Mouse (Mus musculus) adrenal gland, adult (tissue): ENCODE measurements at regions not wholly inside any gene's neighbourhood (a gene's known extent, or its start where the extent isn't known, plus 50 kb on each side); places are given as distances from the start of the nearest gene placed in this dataset.

Experiments
- DNase-seq, 2 experiments: peaks; one replicate each; pipeline ENCODE4 v3.0.0; 2022 to 2023; ENCODE audit warnings: low spot score in 1 of 2; ENCODE audit not compliant: inconsistent age in 2 of 2

GRCm38 (mm10) chr17:88336140-88336769 lies 104.3 kb upstream of the Foxn2 start:
- DNase-seq = peak in 1 of 2 experiments; percentile 54

- DNase-seq = no peak
These were observed 102.7 kb upstream of the Foxn2 start for GRCm38 (mm10) chr17:88337649-88338404.

DNA sequence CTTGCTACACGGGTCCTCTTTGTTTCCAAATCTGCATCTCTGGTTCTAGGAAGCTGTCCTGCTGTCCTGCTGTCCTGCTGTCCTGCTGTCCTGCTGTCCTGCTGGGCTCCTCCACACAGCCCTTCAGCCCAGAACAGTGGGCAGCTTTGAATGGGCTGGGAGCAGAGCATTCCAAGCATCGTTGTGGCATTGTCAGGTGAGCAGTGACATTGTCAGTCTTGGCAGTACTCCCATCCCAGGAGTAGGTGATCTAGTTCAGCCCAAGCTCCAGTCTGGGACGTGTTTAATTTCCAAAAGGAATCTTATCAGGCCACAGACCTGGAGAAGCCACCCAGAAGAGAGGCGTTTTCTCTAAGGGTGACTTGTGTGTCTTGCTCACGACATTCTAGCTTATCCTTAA lies 99.4 kb upstream of the Foxn2 start:
- DNase-seq = no peak

- DNase-seq = no peak
These were observed 98.9 kb upstream of the Foxn2 start for GRCm38 (mm10) chr17:88341599-88341998.

GRCm38 (mm10) chr17:88343091-88343783 lies 97.3 kb upstream of the Foxn2 start:
- no peak for DNase-seq

DNA sequence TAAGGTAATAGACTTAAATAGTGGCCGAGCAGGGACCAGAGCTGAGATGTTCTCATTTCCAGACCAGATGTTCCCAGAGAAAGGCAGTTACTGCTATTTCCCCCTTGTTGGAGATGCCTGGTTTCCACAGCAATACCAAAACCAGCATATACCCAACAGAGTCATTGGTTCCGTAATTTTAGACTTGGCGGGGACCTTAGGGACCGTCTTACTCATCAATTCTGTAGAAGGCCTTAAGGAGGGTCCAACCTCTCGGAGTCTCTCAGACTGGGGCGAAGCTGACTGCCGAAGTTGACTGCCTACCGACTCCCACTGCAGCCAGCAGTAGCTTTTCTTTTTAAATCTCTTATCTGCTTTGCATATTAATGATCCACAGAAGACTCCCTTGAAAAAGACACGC lies 95.1 kb upstream of the Foxn2 start:
- DNase-seq = no peak

DNA sequence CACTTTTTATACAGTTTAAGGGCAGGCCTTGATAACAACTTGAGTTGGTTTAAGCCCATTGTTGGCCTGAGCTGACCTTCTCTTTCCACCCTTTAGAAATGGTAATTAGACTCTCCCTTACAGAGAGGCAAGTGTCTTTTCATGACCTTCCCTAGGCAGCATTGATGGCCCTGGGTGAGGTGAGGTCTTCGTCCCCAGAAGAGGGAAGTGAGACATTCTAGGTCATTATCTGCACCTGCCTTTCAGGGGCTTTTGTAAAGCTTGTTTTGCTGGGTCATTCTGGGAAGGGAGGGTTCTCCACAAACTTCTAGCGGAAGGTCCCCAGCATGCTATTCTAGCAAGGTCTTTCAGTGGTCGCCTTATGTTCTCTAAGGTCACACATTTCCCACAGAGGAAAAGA lies 93.6 kb upstream of the Foxn2 start:
- no peak for DNase-seq

DNA sequence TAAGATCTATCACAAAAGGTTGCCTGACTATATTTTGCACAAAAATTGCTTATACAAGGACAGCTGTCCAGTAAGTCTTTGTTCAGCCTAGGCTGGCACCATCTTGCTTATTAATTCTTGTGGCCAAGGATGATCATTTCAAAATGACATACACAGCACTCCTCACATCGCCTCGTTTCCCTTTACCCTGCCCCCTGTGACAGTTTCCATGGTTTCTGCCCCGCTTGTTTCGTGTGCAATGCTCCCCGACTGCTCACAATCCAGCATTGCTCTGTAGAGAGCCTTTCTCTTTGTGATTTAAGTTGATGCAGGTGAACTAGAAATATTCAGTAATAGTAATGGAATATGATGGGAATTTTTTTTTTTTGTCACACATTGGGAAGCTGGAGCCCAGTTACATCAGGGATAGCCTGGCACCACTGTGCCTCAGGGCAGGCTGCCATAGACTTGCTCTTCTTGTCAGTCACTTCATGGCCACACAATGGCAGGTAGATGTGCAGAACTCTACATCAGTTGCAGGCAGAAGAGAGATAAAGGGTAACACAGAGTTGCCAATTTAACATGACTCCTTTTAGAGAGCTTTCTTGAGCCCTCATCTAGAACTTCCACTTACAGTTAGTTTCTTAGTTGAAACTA lies 90.6 kb upstream of the Foxn2 start:
- DNase-seq = no peak

DNA sequence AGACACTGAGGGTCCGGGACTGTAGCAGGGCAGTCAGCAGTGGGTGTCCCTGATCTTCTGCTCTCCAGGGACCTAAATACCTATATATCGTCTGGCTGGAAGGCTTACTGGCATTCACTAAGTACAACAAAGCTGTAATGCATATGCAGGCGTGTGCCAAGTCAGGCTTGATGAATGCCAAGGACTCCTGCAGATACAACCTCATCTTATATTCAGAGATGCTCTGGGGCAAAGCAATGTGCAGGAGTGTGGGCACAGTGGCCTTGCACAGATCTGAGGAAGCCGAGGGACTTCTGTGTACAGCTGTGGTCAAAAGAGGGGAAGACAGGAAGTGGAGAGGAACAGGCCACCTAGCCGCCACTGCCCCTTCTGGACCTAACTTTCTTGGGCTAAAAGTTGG lies 89.5 kb upstream of the Foxn2 start:
- no peak for DNase-seq

DNA sequence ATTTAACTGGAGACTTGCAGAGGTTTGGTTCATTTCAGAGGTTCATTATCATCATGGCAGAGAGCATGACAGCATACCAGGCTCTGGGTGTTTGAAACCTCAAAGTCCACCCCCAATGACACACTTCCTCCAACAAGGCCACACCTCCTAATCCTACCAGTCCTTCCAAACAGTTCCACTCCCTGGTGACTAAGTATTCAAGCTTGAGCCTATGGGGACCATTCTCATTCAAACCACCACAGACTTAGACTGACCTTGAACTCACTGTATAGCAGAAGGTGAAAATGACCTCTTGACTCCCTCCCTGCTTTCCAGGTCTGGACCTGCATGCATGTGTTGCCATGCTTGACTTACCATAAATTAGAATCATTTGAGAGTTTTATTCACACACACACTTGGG lies 87.6 kb upstream of the Foxn2 start:
- no peak for DNase-seq

DNA sequence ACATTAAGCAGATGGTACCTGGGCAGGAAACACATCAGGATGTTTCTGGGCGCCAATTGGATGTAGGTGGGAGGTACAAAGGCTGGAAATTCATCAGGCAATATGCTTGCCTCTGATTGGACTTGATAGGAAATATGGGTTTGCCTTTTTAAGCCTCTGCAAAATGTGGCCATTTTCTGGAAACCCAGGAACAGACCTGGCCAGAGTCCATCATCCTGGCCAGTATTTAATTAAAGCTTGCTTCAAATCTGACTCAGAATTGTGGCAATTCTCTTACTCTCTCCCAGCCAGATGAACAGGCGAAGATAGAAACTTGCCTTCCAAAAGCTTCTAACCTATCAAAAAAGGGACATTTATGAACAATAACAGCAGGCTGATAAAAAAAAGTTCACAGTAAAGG lies 79.3 kb upstream of the Foxn2 start:
- no peak for DNase-seq

- DNase-seq = no peak
These were observed 78.1 kb upstream of the Foxn2 start for GRCm38 (mm10) chr17:88362404-88362803.

GRCm38 (mm10) chr17:88367876-88368275 lies 72.6 kb upstream of the Foxn2 start:
- DNase-seq = no peak

DNA sequence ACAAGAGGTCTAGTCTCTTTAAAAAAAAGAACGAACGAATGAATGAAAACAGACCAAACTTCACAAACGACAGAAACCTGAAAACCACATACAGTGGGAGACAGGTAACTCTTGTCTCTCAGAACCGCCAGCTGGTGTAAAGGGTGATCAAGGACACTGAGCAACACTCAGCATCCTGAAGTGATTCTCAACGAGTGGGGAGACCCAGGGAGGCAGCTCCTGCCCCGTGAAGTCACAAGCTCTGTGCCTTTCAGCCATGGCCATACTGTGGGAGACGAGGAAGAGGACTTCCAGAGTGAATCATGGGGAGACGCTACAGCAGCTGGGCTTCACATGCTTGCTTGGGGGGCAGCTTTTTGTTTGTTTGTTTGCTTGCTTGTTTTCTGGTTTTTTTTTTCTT lies 70.5 kb upstream of the Foxn2 start:
- no peak for DNase-seq

DNA sequence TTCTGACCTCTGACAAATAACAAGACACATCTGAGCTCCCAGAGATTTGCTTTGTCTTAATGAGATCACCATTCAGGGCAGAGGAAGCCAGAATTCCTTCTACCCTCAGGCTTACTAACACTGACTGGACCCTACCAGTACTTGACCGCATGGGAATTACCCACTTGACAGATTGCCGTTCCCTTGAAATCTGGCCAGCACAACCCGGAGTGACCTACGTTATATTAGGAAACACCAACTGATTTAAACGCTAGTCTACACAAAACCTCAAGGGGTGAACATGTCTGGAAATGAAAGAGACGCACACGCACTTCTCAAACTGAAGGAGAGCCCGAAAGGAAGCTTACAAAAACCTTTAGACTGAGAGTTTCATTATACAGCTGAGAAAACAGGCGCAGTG lies 69.8 kb upstream of the Foxn2 start:
- DNase-seq = peak; percentile 21 to 83

DNA sequence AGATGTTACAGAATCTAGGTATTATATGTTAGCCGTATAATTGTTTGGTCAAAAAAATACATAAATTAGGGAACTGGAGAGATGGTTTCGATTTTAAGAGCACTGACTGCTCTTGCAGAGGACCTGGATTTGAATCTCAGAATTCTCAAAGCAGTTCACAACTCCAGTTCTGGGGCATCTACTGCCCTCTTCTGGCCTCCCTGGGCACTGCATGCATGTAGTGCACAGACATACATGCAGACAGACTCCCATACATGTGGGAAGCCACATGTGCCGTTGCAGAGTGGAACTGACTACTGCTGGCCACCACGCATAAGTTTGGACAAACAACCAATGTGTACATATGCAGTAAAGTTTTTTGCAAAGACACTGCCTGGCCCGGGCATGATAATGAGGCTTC lies 62.0 kb upstream of the Foxn2 start:
- DNase-seq = no peak

GRCm38 (mm10) chr17:88379389-88379788 lies 61.1 kb upstream of the Foxn2 start:
- no peak for DNase-seq

DNA sequence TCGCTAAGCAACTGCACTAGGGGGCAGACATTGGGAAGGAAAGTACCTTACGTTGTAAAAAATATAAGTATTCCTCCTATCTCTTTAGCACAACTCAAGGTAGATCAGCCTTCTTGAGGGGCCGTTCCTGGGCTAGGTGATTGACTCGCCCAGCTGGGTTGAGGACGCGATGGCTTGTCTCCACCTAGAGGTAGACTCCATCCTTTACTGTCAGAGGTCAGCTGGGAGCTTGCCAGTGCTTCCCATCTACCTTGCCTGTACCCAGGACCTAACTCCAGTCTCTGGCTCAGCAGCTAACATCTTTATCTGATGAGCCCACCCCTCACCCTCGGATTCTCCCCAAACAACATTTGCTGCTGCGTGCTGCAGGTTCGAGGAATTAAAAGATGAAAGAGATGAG lies 59.4 kb upstream of the Foxn2 start:
- no peak for DNase-seq

DNA sequence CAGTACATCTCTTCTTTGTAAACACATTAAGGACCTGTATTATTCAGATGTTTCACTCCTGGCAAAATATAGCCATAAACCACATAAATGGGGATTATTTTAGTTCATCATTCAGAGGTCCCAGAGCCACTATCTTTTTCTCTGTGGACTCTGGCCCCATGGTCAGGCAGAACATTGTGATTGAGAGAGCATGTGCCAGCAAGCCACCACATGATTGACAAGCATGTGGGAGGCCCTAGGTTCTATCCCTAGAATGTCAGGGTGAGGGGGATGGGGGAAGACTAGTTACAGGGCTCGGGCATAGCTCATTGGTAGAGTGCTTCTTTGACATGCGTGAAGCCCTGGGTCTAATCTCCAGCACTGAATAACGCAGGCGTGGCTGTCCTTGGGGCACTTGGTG lies 57.1 kb upstream of the Foxn2 start:
- DNase-seq = no peak

GRCm38 (mm10) chr17:88388441-88388951 lies 52.0 kb upstream of the Foxn2 start:
- no peak for DNase-seq

DNA sequence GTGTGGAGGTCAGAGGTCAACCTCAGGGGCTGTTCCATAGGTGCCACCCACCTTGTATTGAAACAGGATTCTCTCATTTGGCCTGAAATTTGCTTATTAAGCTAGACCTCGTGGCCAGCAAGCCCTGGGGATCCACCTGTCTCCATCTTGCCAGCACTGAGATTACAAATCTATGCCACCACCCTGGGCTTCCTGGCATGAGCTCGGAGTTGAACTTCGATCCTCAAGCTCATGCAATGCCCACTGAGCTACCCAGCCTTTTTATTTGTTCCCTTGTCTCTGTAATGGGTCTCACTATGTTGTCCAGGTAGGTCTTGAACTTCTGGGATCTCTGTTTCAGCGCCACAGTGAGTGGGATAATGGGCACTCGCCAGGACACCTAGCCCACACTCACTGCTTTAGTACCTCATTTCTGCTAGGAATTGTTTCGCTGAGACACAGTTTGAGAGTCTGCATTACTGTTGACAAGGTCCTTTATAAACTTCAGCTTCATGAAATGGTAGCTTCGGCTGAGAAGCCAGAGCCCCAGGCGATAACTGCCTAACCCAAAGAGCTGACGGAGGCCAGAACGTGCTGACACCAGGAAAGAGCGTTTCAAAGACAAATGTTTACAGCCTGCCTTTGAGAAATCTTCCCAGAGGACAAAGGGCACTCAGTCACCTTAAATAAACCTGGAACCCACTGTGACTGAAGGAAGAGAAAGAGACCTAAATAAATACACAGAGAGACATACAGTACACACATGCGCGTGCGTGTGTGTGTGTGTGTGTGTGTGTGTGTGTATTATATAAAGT lies 50.6 kb upstream of the Foxn2 start:
- no peak for DNase-seq
